Mouse (Mus musculus) MEL (cell line): Measurements from ENCODE around the gene Auts2. TPM values are rescaled to one million over a fixed set of nuclear protein-coding genes. Genes with fewer than 3 reads are reported as not detected.

Experiments used
- DNase-seq: peaks from one replicate; pipeline ENCODE4 v3.0.0; 2011; ENCODE audit warnings: low read depth, low spot score
- H3K27ac ChIP-seq: 2 replicates; pipeline ENCODE4 v1.5.1; 2012; ENCODE audit warnings: low read depth, mild to moderate bottlenecking, control low read depth, low read length, moderate library complexity; ENCODE audit not compliant: control insufficient read depth
- H3K27me3 ChIP-seq, 2 experiments: fragments of 150-350 bp in 1 of 2; sonication (generic) in 1 of 2; 2 replicates each; pipeline ENCODE4 v1.6.1; 2012; ENCODE audit warnings: low read length in 2 of 2, mild to moderate bottlenecking in 2 of 2, improper control_type of control experiment in 1 of 2, moderate library complexity in 1 of 2; ENCODE audit not compliant: insufficient read depth in 2 of 2, control insufficient read depth in 1 of 2
- H3K36me3 ChIP-seq, 2 experiments: 2 replicates each; pipeline ENCODE4 v1.6.1; 2012 to 2014; ENCODE audit warnings: low read length in 2 of 2, improper control_type of control experiment in 1 of 2, inconsistent platforms in 1 of 2, mild to moderate bottlenecking in 1 of 2; ENCODE audit not compliant: insufficient read depth in 2 of 2, control insufficient read depth in 1 of 2
- H3K4me1 ChIP-seq, 2 experiments: fragments of 150-350 bp in 1 of 2; sonication (generic) in 1 of 2; 2 replicates each; pipeline ENCODE4 v1.6.1; 2012; ENCODE audit warnings: low read length in 2 of 2, improper control_type of control experiment in 1 of 2, mild to moderate bottlenecking in 1 of 2; ENCODE audit not compliant: insufficient read depth in 2 of 2, control insufficient read depth in 1 of 2
- H3K4me3 ChIP-seq, 2 experiments: fragments of 150-350 bp in 1 of 2; sonication (generic) in 1 of 2; 2 replicates each; pipeline ENCODE4 v1.5.1; 2012; ENCODE audit warnings: low read depth in 2 of 2, low read length in 2 of 2, mild to moderate bottlenecking in 2 of 2, moderate library complexity in 2 of 2, control low read depth in 1 of 2, improper control_type of control experiment in 1 of 2; ENCODE audit not compliant: control insufficient read depth in 1 of 2, insufficient read depth in 1 of 2
- H3K79me2 ChIP-seq: 2 replicates; pipeline ENCODE4 v1.6.1; 2012; ENCODE audit warnings: mild to moderate bottlenecking, low read length, moderate library complexity; ENCODE audit not compliant: control insufficient read depth, poor library complexity, insufficient read depth
- H3K9ac ChIP-seq: 2 replicates; pipeline ENCODE4 v1.6.1; 2012; ENCODE audit warnings: low read depth, mild to moderate bottlenecking, control low read depth, low read length, moderate library complexity; ENCODE audit not compliant: control insufficient read depth, poor library complexity, severe bottlenecking
- H3K9me3 ChIP-seq: fragments of 150-350 bp; sonication (generic); replicated peaks from 2 replicates; pipeline ENCODE4 v1.6.1; 2012; ENCODE audit warnings: mild to moderate bottlenecking, low read length, improper control_type of control experiment, moderate library complexity; ENCODE audit not compliant: insufficient read depth
- BHLHE40 ChIP-seq: IDR thresholded peaks from 2 replicates; pipeline ENCODE4 v1.6.1; 2012; ENCODE audit warnings: low read depth, mild to moderate bottlenecking, inconsistent platforms, low read length, improper control_type of control experiment, borderline replicate concordance
- CHD1 ChIP-seq: IDR thresholded peaks from 2 replicates; pipeline ENCODE4 v1.6.1; 2012; ENCODE audit warnings: low read depth, mild to moderate bottlenecking, inconsistent platforms, low read length, improper control_type of control experiment
- CHD2 ChIP-seq: IDR thresholded peaks from 2 replicates; pipeline ENCODE4 v1.6.1; 2011; ENCODE audit warnings: low read length, improper control_type of control experiment
- CTCF ChIP-seq, 3 experiments: IDR thresholded peaks in 2 of 3; conservative IDR thresholded peaks in 1 of 3; 2 replicates each; pipeline ENCODE4 v1.5.1; 2011 to 2012; ENCODE audit warnings: low read length in 3 of 3, low read depth in 2 of 3, mild to moderate bottlenecking in 2 of 3, improper control_type of control experiment in 1 of 3, inconsistent platforms in 1 of 3, mixed read lengths in 1 of 3, moderate library complexity in 1 of 3; ENCODE audit not compliant: control insufficient read depth in 1 of 3, insufficient read depth in 1 of 3, poor library complexity in 1 of 3, severe bottlenecking in 1 of 3
- ELF1 ChIP-seq: IDR thresholded peaks from 2 replicates; pipeline ENCODE4 v1.6.1; 2014; ENCODE audit warnings: low read depth, mild to moderate bottlenecking, inconsistent platforms, low read length, improper control_type of control experiment, moderate library complexity
- ETS1 ChIP-seq: IDR thresholded peaks from 2 replicates; pipeline ENCODE4 v1.6.1; 2012; ENCODE audit warnings: low read depth, mild to moderate bottlenecking, inconsistent platforms, low read length, improper control_type of control experiment, moderate library complexity
- GATA1 ChIP-seq: IDR thresholded peaks from 2 replicates; pipeline ENCODE4 v1.6.1; 2011; ENCODE audit warnings: low read depth, low read length, improper control_type of control experiment
- HCFC1 ChIP-seq: IDR thresholded peaks from 2 replicates; pipeline ENCODE4 v1.6.1; 2012; ENCODE audit warnings: low read depth, mild to moderate bottlenecking, inconsistent platforms, low read length, improper control_type of control experiment, moderate library complexity
- JUND ChIP-seq: IDR thresholded peaks from 2 replicates; pipeline ENCODE4 v1.6.1; 2011; ENCODE audit warnings: low read depth, mild to moderate bottlenecking, improper control_type of control experiment, low read length
- KAT2A ChIP-seq: conservative IDR thresholded peaks from 2 replicates; pipeline ENCODE4 v1.6.1; 2012; ENCODE audit warnings: low read depth, low read length, improper control_type of control experiment, inconsistent platforms
- MAFK ChIP-seq: IDR thresholded peaks from 2 replicates; pipeline ENCODE4 v1.6.1; 2011; ENCODE audit warnings: low read depth, mild to moderate bottlenecking, low read length, improper control_type of control experiment, borderline replicate concordance
- MAX ChIP-seq: IDR thresholded peaks from 2 replicates; pipeline ENCODE4 v1.6.1; 2011; ENCODE audit warnings: low read length, improper control_type of control experiment
- MAZ ChIP-seq: IDR thresholded peaks from 2 replicates; pipeline ENCODE4 v1.6.1; 2012; ENCODE audit warnings: low read depth, mild to moderate bottlenecking, inconsistent platforms, low read length, improper control_type of control experiment
- MYB ChIP-seq: IDR thresholded peaks from 2 replicates; pipeline ENCODE4 v1.6.1; 2011; ENCODE audit warnings: mild to moderate bottlenecking, low read depth, low read length, improper control_type of control experiment
- MYC ChIP-seq: IDR thresholded peaks from 2 replicates; pipeline ENCODE4 v1.6.1; 2011; ENCODE audit warnings: low read depth, mild to moderate bottlenecking, low read length, improper control_type of control experiment, moderate library complexity
- POLR2A ChIP-seq, 2 experiments: IDR thresholded peaks; 2 replicates each; pipeline ENCODE4 v1.6.1; 2011 to 2012; ENCODE audit warnings: low read length in 2 of 2, mild to moderate bottlenecking in 2 of 2, control low read depth in 1 of 2, improper control_type of control experiment in 1 of 2, low read depth in 1 of 2, moderate library complexity in 1 of 2; ENCODE audit not compliant: control insufficient read depth in 1 of 2, insufficient read depth in 1 of 2, poor library complexity in 1 of 2
- POLR2AphosphoS2 ChIP-seq: IDR thresholded peaks from 2 replicates; pipeline ENCODE4 v1.6.1; 2011; ENCODE audit warnings: low read length, improper control_type of control experiment
- SIN3A ChIP-seq: IDR thresholded peaks from 2 replicates; pipeline ENCODE4 v1.6.1; 2012; ENCODE audit warnings: low read length, improper control_type of control experiment, inconsistent platforms
- SMC3 ChIP-seq: IDR thresholded peaks from 2 replicates; pipeline ENCODE4 v1.6.1; 2011; ENCODE audit warnings: low read depth, low read length, improper control_type of control experiment
- TBP ChIP-seq: IDR thresholded peaks from 2 replicates; pipeline ENCODE4 v1.8.0; 2011; ENCODE audit warnings: low read depth, low read length, improper control_type of control experiment
- TCF12 ChIP-seq: IDR thresholded peaks from 2 replicates; pipeline ENCODE4 v1.6.1; 2014; ENCODE audit warnings: low read depth, mild to moderate bottlenecking, inconsistent platforms, low read length, improper control_type of control experiment, moderate library complexity
- UBTF ChIP-seq: IDR thresholded peaks from 2 replicates; pipeline ENCODE4 v1.6.1; 2012; ENCODE audit warnings: low read depth, mild to moderate bottlenecking, inconsistent platforms, low read length, improper control_type of control experiment, moderate library complexity, borderline replicate concordance; ENCODE audit not compliant: insufficient read depth
- ZC3H11A ChIP-seq: IDR thresholded peaks from 2 replicates; pipeline ENCODE4 v1.6.1; 2012; ENCODE audit warnings: low read depth, mild to moderate bottlenecking, inconsistent platforms, low read length, improper control_type of control experiment
- ZMIZ1 ChIP-seq: IDR thresholded peaks from 2 replicates; pipeline ENCODE4 v1.6.1; 2012; ENCODE audit warnings: low read depth, mild to moderate bottlenecking, inconsistent platforms, low read length, improper control_type of control experiment, moderate library complexity
- polyA plus RNA-seq, 2 experiments: library from polyadenylated mRNA; stranded (reverse) in 1 of 2; unstranded in 1 of 2; fragments of >175 nt in 1 of 2; fragments of >200 nt in 1 of 2; gene quantifications; 2 replicates each; pipeline versions ENCODE4 v1.2.1 to v1.2.4; 2012; ENCODE audit warnings: low replicate concordance in 2 of 2, low read depth in 1 of 2; ENCODE audit not compliant: insufficient read length in 2 of 2, insufficient read depth in 1 of 2, missing spikeins in 1 of 2
- total RNA-seq: library from RNA; depleted of rRNA; stranded (reverse); fragments of 300-350 nt; gene quantifications from 2 replicates; pipeline ENCODE4 v1.2.3, GENCODE M21; 2012

Auts2 gene
- total and polyA plus RNA-seq, 3 experiments = not detected

DNA sequence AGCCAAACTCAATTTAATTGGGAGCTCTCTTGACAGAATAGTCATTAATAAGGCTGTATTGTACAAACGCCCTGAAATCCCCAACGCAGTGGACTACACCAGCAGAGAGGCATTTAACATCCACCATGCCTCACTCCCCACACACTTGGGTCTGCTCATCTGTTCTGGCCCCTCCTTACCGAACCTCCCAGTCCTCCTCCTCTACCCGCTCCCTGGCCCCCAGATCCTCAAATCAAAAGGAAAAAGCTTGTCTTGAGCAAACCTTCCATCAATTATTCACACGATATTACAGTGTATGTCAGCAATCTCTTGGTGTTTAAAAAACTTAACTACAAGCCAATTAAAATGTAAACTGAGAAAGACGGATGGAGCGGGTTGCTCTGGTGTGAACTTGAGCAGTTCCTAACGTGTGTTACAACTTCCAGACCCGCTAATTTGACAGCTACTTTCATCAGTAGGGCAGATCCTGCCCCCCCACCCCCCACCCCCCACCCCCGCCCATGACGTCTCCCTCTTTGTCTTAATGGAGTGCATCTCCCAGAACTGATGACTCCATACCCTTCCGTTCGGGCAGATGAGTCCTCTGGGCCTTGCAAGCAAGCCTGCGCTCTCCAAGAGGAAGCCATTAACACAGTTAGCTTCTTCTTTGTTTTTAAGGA, 703.4 kb downstream of the Auts2 start (continued):
- no peak for TF ChIP-seq GATA1
- TF ChIP-seq TCF12 = no peak

- Histone ChIP-seq H3K27me3 (no peaks in the 10 kb centered on the region), H3K36me3 (no peaks in the 10 kb centered on the region), H3K4me1 (no peaks in the 10 kb centered on the region), H3K79me2 (no peaks in the 10 kb centered on the region), H3K9ac (no peak overlapping the region), H3K9me3 (no peaks in the 10 kb centered on the region), H3K4me3 (no peak overlapping the region), H3K27ac (no peak overlapping the region)
- no peak for TF ChIP-seq ZC3H11A
- TF ChIP-seq HCFC1 = no peak
- TF ChIP-seq ETS1 = no peak
- no peak for TF ChIP-seq MAX
- TF ChIP-seq MAFK = no peak
- no peak for TF ChIP-seq KAT2A
- no peak for TF ChIP-seq ZMIZ1
- no peak for TF ChIP-seq UBTF
- TF ChIP-seq BHLHE40 = no peak
- no peak for TF ChIP-seq CHD1
- no peak for TF ChIP-seq GATA1
- no peak for TF ChIP-seq CTCF (IDR thresholded peaks at IDR 0.05 in 2 of 3, conservative IDR thresholded peaks at IDR 0.05 in 1 of 3; ENCODE audit: control insufficient read depth in 1 of 3, insufficient read depth in 1 of 3, low read depth in 2 of 3, low read length in 3 of 3, poor library complexity in 1 of 3, severe bottlenecking in 1 of 3)
- no peak for TF ChIP-seq POLR2A (IDR thresholded peaks at IDR 0.05; ENCODE audit: control insufficient read depth in 1 of 2, insufficient read depth in 1 of 2, low read depth in 1 of 2, low read length in 2 of 2, poor library complexity in 1 of 2)
- no peak for TF ChIP-seq SIN3A
- no peak for TF ChIP-seq TBP
- no peak for TF ChIP-seq MYB
- TF ChIP-seq MYC = no peak
- no peak for TF ChIP-seq CHD2
- no peak for TF ChIP-seq SMC3
- DNase-seq = no peak
Measured at GRCm38 (mm10) chr5:131839023-131839422, 704.1 kb downstream of the Auts2 start.

GRCm38 (mm10) chr5:131838064-131838463, 705.1 kb downstream of the Auts2 start:
- H3K4me1 ChIP-seq = no peaks in the 10 kb centered on the region
- H3K27ac ChIP-seq = no peak overlapping the region
- H3K27me3 ChIP-seq = no peaks in the 10 kb centered on the region
- H3K9ac ChIP-seq = no peak overlapping the region
- no peaks in the 10 kb centered on the region for H3K36me3 ChIP-seq
- no peaks in the 10 kb centered on the region for H3K9me3 ChIP-seq
- H3K79me2 ChIP-seq = no peaks in the 10 kb centered on the region
- no peak overlapping the region for H3K4me3 ChIP-seq
- no peak for TF ChIP-seq CHD1
- no peak for TF ChIP-seq UBTF
- no peak for TF ChIP-seq BHLHE40
- no peak for TF ChIP-seq POLR2AphosphoS2
- no peak for TF ChIP-seq CHD2
- TF ChIP-seq ELF1 = no peak
- no peak for TF ChIP-seq MAZ
- TF ChIP-seq MAFK = no peak
- no peak for TF ChIP-seq JUND
- TF ChIP-seq, all 39 proteins: peak for 0
- no peak for DNase-seq
